Mouse (Mus musculus): ENCODE results near the gene Pygo1. TPM values are rescaled to one million over a fixed set of nuclear protein-coding genes. Genes with fewer than 3 reads are reported as not detected.

Gene Pygo1
- polyA plus RNA-seq, 1 experiment from 2014 or later, result 0.90 TPM

GRCm38 (mm10) chr9:72881026-72881768, 44.2 kb upstream of the Pygo1 start:
- no peak overlapping the region for H3K9ac ChIP-seq (ENCODE audit: low read depth, low read length)
- no peak for TF ChIP-seq CTCF (IDR thresholded peaks at IDR 0.05; ENCODE audit: low read depth)
- no peak for ATAC-seq
- H3K27me3 ChIP-seq (replicated peaks; ENCODE audit: control insufficient read depth, insufficient read depth, low read length), result no peaks in the 10 kb centered on the region
- WGBS, result 31% methylated on average over 15 of the region's 15 CpGs
- H3K4me3 ChIP-seq (ENCODE audit: low read depth, low read length), result no peak overlapping the region
- 0 out of 2 replicates have a peak, but pooled peaks cover 9% of the 10 kb centered on the region for H3K4me1 ChIP-seq (replicated peaks; ENCODE audit: control insufficient read depth, insufficient read depth, low read length)
- H3K27ac ChIP-seq (ENCODE audit: low read depth, low read length), result no peak overlapping the region
- no peak overlapping the region for H3K4me2 ChIP-seq (replicated peaks; ENCODE audit: low read depth)
- H3K36me3 ChIP-seq (ENCODE audit: control insufficient read depth, insufficient read depth), result no peaks in the 10 kb centered on the region
- no peaks in the 10 kb centered on the region for H3K9me3 ChIP-seq (ENCODE audit: control insufficient read depth)

- Histone ChIP-seq H3K36me3 (ENCODE audit: control insufficient read depth, insufficient read depth) (no peaks in the 10 kb centered on the region), H3K27me3 (replicated peaks; ENCODE audit: control insufficient read depth, insufficient read depth, low read length) (no peaks in the 10 kb centered on the region), H3K4me3 (ENCODE audit: low read depth, low read length) (no peak overlapping the region), H3K27ac (ENCODE audit: low read depth, low read length) (no peak overlapping the region), H3K9ac (ENCODE audit: low read depth, low read length) (no peak overlapping the region), H3K9me3 (ENCODE audit: control insufficient read depth) (no peaks in the 10 kb centered on the region), H3K4me2 (replicated peaks; ENCODE audit: low read depth) (no peak overlapping the region), H3K4me1 (replicated peaks; ENCODE audit: control insufficient read depth, insufficient read depth, low read length) (0 out of 2 replicates have a peak, but pooled peaks cover 9% of the 10 kb centered on the region)
- TF ChIP-seq CTCF (IDR thresholded peaks at IDR 0.05; ENCODE audit: low read depth), result peak; percentile 95
- WGBS, result 10% methylated on average over 3 of the region's 3 CpGs
- ATAC-seq, result 0 out of 2 replicates have a peak, but pooled peaks have one; percentile 49
Observed at GRCm38 (mm10) chr9:72883940-72884339, 41.5 kb upstream of the Pygo1 start.

- H3K4me1 ChIP-seq (replicated peaks; ENCODE audit: control insufficient read depth, insufficient read depth, low read length), result no peaks in the 10 kb centered on the region
- H3K27ac ChIP-seq (ENCODE audit: low read depth, low read length), result no peak overlapping the region
- 86% methylated on average over 1 of the region's 1 CpGs for WGBS
- H3K4me2 ChIP-seq (replicated peaks; ENCODE audit: low read depth), result no peak overlapping the region
- H3K4me3 ChIP-seq (ENCODE audit: low read depth, low read length), result no peak overlapping the region
- TF ChIP-seq CTCF (IDR thresholded peaks at IDR 0.05; ENCODE audit: low read depth), result peak; percentile 64
- no peak overlapping the region for H3K9ac ChIP-seq (ENCODE audit: low read depth, low read length)
- H3K36me3 ChIP-seq (ENCODE audit: control insufficient read depth, insufficient read depth), result no peaks in the 10 kb centered on the region
- no peaks in the 10 kb centered on the region for H3K27me3 ChIP-seq (replicated peaks; ENCODE audit: control insufficient read depth, insufficient read depth, low read length)
- no peak for ATAC-seq
- H3K9me3 ChIP-seq (ENCODE audit: control insufficient read depth), result no peaks in the 10 kb centered on the region
Observed at GRCm38 (mm10) chr9:72889777-72890176, 35.7 kb upstream of the Pygo1 start.

GRCm38 (mm10) chr9:72890499-72891085, 34.9 kb upstream of the Pygo1 start:
- Histone ChIP-seq H3K4me3 (ENCODE audit: low read depth, low read length) (no peak overlapping the region), H3K4me2 (replicated peaks; ENCODE audit: low read depth) (no peak overlapping the region), H3K27ac (ENCODE audit: low read depth, low read length) (no peak overlapping the region), H3K27me3 (replicated peaks; ENCODE audit: control insufficient read depth, insufficient read depth, low read length) (no peaks in the 10 kb centered on the region), H3K36me3 (ENCODE audit: control insufficient read depth, insufficient read depth) (no peaks in the 10 kb centered on the region), H3K4me1 (replicated peaks; ENCODE audit: control insufficient read depth, insufficient read depth, low read length) (no peaks in the 10 kb centered on the region), H3K9ac (ENCODE audit: low read depth, low read length) (no peak overlapping the region), H3K9me3 (ENCODE audit: control insufficient read depth) (no peaks in the 10 kb centered on the region)
- TF ChIP-seq CTCF (IDR thresholded peaks at IDR 0.05; ENCODE audit: low read depth), result no peak
- 83% methylated on average over 10 of the region's 10 CpGs for WGBS
- no peak for ATAC-seq

GRCm38 (mm10) chr9:72892761-72893160, 32.7 kb upstream of the Pygo1 start:
- Histone ChIP-seq H3K9me3 (ENCODE audit: control insufficient read depth) (no peaks in the 10 kb centered on the region), H3K4me3 (ENCODE audit: low read depth, low read length) (no peak overlapping the region), H3K36me3 (ENCODE audit: control insufficient read depth, insufficient read depth) (no peaks in the 10 kb centered on the region), H3K4me1 (replicated peaks; ENCODE audit: control insufficient read depth, insufficient read depth, low read length) (no peaks in the 10 kb centered on the region), H3K4me2 (replicated peaks; ENCODE audit: low read depth) (no peak overlapping the region), H3K27me3 (replicated peaks; ENCODE audit: control insufficient read depth, insufficient read depth, low read length) (no peaks in the 10 kb centered on the region), H3K27ac (ENCODE audit: low read depth, low read length) (no peak overlapping the region), H3K9ac (ENCODE audit: low read depth, low read length) (no peak overlapping the region)
- no peak for TF ChIP-seq CTCF (IDR thresholded peaks at IDR 0.05; ENCODE audit: low read depth)
- 88% methylated on average over 5 of the region's 5 CpGs for WGBS
- no peak for ATAC-seq

GRCm38 (mm10) chr9:72894796-72895352, 30.6 kb upstream of the Pygo1 start:
- no peak overlapping the region for H3K9ac ChIP-seq (ENCODE audit: low read depth, low read length)
- TF ChIP-seq CTCF (IDR thresholded peaks at IDR 0.05; ENCODE audit: low read depth), result peak; percentile 32; the same call in 1 of the 2 replicates
- no peak overlapping the region for H3K4me2 ChIP-seq (replicated peaks; ENCODE audit: low read depth)
- no peak overlapping the region for H3K4me3 ChIP-seq (ENCODE audit: low read depth, low read length)
- ATAC-seq, result no peak
- no peaks in the 10 kb centered on the region for H3K27me3 ChIP-seq (replicated peaks; ENCODE audit: control insufficient read depth, insufficient read depth, low read length)
- H3K4me1 ChIP-seq (replicated peaks; ENCODE audit: control insufficient read depth, insufficient read depth, low read length), result no peaks in the 10 kb centered on the region
- H3K9me3 ChIP-seq (ENCODE audit: control insufficient read depth), result no peaks in the 10 kb centered on the region
- H3K27ac ChIP-seq (ENCODE audit: low read depth, low read length), result no peak overlapping the region
- 94% methylated on average over 6 of the region's 6 CpGs for WGBS
- no peaks in the 10 kb centered on the region for H3K36me3 ChIP-seq (ENCODE audit: control insufficient read depth, insufficient read depth)
